Mouse (Mus musculus) gastrocnemius, postnatal 36 days (tissue): Measurements from ENCODE around the gene Slc38a2. TPM values are rescaled to one million over a fixed set of nuclear protein-coding genes. Genes with fewer than 3 reads are reported as not detected.

Source experiments
- DNase-seq, 2 experiments: peaks; one replicate each; pipeline ENCODE4 v3.0.0; 2022
- intact Hi-C: fragments of 180-260 bp; cut with DNase I; formaldehyde crosslinking; loops from one replicate; pipeline ENCODE4 v1.15.1; 2025
- total RNA-seq, 2 experiments: library from RNA; stranded (reverse); gene quantifications; 2 replicates each; pipeline ENCODE4 v1.2.3; 2021

The Slc38a2 gene
- total RNA-seq, 2 experiments from 2014 or later = 59.7 to 150 TPM

GRCm38 (mm10) chr15:96724506-96724905, 25.0 kb upstream of the Slc38a2 start:
- intact Hi-C loops = no loop called here
- DNase-seq = no peak

GRCm38 (mm10) chr15:96722228-96722627, 22.7 kb upstream of the Slc38a2 start:
- intact Hi-C loops = no loop called here

GRCm38 (mm10) chr15:96720146-96720545, 20.6 kb upstream of the Slc38a2 start:
- no peak for DNase-seq
- intact Hi-C loops = no loop called here

More at GRCm38 (mm10) chr15:96722228-96722627, 22.7 kb upstream of the Slc38a2 start:
- no peak for DNase-seq

- intact Hi-C loops = loop anchor here (5.0 kb wide), 1 partner anchor 49 kb away; no protein-coding TSS in a partner anchor
- no peak for DNase-seq
Observed at GRCm38 (mm10) chr15:96718466-96718865, 18.9 kb upstream of the Slc38a2 start.

GRCm38 (mm10) chr15:96717181-96717580, 17.7 kb upstream of the Slc38a2 start:
- intact Hi-C loops = loop anchor here (5.0 kb wide), 1 partner anchor 50 kb away; no protein-coding TSS in a partner anchor
- no peak for DNase-seq

GRCm38 (mm10) chr15:96716371-96716770, 16.8 kb upstream of the Slc38a2 start:
- DNase-seq = no peak
- intact Hi-C loops = loop anchor here (5.0 kb wide), 1 partner anchor 51 kb away; no protein-coding TSS in a partner anchor

GRCm38 (mm10) chr15:96715692-96716080, 16.2 kb upstream of the Slc38a2 start:
- no peak for DNase-seq
- intact Hi-C loops = loop anchor here (5.0 kb wide), 1 partner anchor 52 kb away; no protein-coding TSS in a partner anchor

- intact Hi-C loops = loop anchor here (5.0 kb wide), 1 partner anchor 52 kb away; no protein-coding TSS in a partner anchor
- DNase-seq = no peak
Observed at GRCm38 (mm10) chr15:96715079-96715691, 15.7 kb upstream of the Slc38a2 start.

- intact Hi-C loops = loop anchor here (5.0 kb wide), 1 partner anchor 53 kb away; no protein-coding TSS in a partner anchor
- no peak for DNase-seq
Observed at GRCm38 (mm10) chr15:96714676-96715016, 15.1 kb upstream of the Slc38a2 start.

- intact Hi-C loops = no loop called here
- DNase-seq = no peak
Observed at GRCm38 (mm10) chr15:96713758-96714675, 14.5 kb upstream of the Slc38a2 start.

GRCm38 (mm10) chr15:96712338-96712737, 12.8 kb upstream of the Slc38a2 start:
- intact Hi-C loops = no loop called here
- DNase-seq = no peak

GRCm38 (mm10) chr15:96711664-96712063, 12.1 kb upstream of the Slc38a2 start:
- intact Hi-C loops = no loop called here
- no peak for DNase-seq

- intact Hi-C loops = no loop called here
- no peak for DNase-seq
Observed at GRCm38 (mm10) chr15:96710352-96711114, 11.0 kb upstream of the Slc38a2 start.

GRCm38 (mm10) chr15:96709491-96710351, 10.2 kb upstream of the Slc38a2 start:
- intact Hi-C loops = no loop called here

GRCm38 (mm10) chr15:96708976-96709490, 9.5 kb upstream of the Slc38a2 start:
- intact Hi-C loops = no loop called here
- no peak for DNase-seq

More at GRCm38 (mm10) chr15:96709491-96710351, 10.2 kb upstream of the Slc38a2 start:
- peak; percentile 98 for DNase-seq

- DNase-seq = no peak
- intact Hi-C loops = no loop called here
Observed at GRCm38 (mm10) chr15:96708428-96708827, 8.9 kb upstream of the Slc38a2 start.

GRCm38 (mm10) chr15:96707936-96708335, 8.4 kb upstream of the Slc38a2 start:
- intact Hi-C loops = no loop called here
- DNase-seq = no peak

- intact Hi-C loops = loop anchor here (5.0 kb wide), 3 partner anchors 45 to 235 kb away; no protein-coding TSS in a partner anchor
- DNase-seq = no peak
Observed at GRCm38 (mm10) chr15:96702466-96703031, 3.0 kb upstream of the Slc38a2 start.

- intact Hi-C loops = loop anchor here (5.0 kb wide), 3 partner anchors 47 to 237 kb away; no protein-coding TSS in a partner anchor
Observed at GRCm38 (mm10) chr15:96700766-96701165, 1.2 kb upstream of the Slc38a2 start.

More at GRCm38 (mm10) chr15:96700766-96701165, 1.2 kb upstream of the Slc38a2 start:
- no peak for DNase-seq
